Mouse (Mus musculus) CD8-positive naive resting alpha-beta T cell, adult 2 months (primary cell): ENCODE results near the gene Ccdc92b.

Experiments
- DNase-seq, 2 experiments: peaks; one replicate each; pipeline ENCODE4 v3.0.0; 2022; ENCODE audit warnings: low read depth in 2 of 2, low spot score in 2 of 2

The Ccdc92b gene

GRCm38 (mm10) chr11:74649647-74650551 lies 30.5 kb downstream of the Ccdc92b start:
- peak in 1 of 2 experiments; percentile 8 for DNase-seq

DNA sequence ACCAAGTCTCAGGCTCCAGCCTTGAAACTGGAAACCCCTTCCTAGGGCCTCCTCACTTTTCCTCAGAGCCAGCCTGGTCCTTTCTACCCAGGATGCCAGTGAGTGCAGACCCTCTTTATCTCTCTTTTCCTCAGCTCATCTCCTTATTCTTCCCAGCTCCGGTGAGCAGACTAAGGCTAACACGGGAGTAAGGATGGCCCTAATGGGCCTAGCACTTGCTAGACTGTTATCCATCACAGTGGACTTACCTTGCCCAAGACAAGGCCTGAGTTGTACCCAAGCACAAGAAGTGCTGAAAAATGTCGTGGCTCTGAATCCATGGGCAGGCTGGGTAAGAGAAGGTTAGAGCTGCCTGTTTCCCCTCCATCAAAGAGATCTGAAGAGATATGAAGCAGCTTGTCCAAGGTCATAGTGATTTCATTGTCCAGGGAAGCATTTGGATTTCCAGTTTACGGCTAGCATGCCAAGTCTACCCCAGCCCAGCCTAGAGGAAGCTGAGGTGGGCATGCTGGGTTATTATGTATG lies 31.2 kb downstream of the Ccdc92b start:
- DNase-seq, result no peak

- no peak for DNase-seq
Measured at GRCm38 (mm10) chr11:74652791-74653191, 33.4 kb downstream of the Ccdc92b start.

DNA sequence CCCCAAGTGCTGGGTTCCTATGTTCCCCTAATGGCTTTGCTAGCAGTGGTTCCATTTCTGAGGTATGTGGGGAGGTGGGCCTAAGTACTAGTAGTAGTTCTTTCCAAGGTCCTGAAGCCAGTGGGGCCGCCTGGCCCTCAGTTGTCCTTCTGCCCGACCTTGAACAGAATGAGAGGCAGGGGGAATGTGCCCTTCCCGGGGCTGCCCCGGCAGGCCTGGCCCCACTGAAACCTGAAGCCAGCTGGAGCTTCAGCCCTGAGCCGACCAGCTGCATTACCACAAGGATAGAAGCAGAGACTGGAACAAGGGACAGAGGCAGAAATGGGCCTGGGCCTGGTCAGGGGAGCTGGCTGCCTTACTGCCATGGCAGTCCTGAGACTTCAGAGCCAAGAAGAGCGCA lies 34.0 kb downstream of the Ccdc92b start:
- DNase-seq, result no peak

GRCm38 (mm10) chr11:74655941-74656340 lies 36.5 kb downstream of the Ccdc92b start:
- no peak for DNase-seq

GRCm38 (mm10) chr11:74660336-74660735 lies 40.9 kb downstream of the Ccdc92b start:
- no peak for DNase-seq

GRCm38 (mm10) chr11:74661641-74662040 lies 42.2 kb downstream of the Ccdc92b start:
- no peak for DNase-seq

DNA sequence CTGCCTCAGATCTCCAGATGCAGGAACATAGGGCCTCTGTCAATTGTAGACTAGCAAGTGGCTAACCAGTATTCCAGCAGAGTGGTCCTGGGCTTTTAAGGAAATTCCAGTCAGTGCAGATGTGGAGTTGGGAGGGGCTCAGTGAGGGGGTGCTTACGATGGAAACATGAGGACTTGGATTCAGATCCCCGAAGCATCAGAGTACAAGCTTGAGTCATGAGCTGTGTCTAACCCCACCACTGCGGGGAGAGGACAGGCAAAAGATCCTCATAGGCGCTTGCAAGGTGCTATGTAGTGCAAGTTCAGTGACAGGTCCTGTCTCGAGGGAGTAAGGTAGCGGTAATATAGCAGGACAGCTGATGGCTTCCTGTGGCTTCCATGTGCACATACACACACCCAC lies 42.8 kb downstream of the Ccdc92b start:
- no peak for DNase-seq

DNA sequence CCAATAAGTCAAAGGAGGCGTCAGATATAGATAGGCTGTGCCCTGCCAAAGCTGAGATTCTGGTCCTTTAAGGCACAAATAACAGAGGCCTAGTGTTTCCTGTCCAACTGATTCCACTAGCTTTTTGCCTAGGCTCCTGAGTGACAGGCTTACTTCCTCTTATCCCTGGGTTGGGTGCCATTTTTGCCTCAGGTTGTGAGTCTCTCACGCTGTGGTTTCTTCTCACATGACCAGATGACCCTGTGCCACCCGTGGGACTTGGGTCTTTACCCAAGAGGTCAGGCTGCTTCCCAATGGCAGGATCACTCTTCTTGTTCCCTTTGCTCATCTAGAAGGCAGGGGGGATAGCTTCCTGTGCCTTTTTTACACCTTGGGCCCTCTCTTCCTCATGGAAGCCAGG lies 44.9 kb downstream of the Ccdc92b start:
- no peak for DNase-seq

DNA sequence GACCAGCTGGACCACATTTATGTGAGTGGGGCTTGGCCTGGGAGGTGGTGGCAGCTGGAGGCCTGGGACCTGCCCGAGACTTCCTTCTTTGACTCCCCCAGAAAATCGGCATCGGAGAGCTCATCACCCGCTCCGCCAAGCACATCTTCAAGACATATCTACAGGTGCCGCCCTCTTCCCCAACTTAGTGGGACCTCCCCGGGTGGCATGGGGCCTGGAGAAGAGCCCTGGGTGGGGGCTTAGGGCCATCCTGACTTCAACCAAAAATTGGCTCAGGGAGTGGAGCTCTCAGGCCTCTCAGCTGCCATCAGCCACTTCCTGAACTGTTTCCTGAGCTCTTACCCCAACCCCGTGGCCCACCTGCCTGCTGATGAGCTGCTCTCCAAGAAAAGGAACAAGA lies 45.5 kb downstream of the Ccdc92b start:
- DNase-seq, result no peak

DNA sequence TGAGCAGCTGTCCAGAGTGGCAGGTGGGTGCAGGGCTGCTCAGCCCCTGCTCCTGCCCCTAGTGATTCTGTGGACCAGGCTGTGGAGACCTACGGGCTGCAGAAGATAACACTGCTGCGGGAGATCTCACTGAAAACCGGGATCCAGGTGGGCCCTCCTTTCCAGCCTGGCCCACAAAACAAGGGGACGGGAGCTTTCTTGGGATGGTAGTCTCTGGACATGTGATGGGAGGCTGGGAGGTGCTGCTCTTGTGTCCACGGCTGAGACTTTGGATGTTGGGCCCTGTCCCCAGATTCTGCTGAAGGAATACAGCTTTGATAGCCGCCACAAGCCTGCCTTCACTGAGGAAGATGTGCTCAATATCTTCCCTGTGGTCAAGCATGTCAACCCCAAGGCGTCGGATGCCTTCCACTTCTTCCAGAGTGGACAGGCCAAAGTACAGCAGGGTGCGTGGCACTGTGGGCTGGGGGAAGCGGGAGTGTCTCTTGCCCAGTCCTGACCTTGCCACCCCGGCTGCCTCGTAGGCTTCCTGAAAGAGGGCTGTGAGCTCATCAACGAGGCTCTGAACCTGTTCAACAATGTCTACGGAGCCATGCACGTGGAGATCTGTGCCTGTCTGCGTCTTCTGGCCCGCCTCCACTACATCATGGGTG lies 46.4 kb downstream of the Ccdc92b start:
- no peak for DNase-seq

DNA sequence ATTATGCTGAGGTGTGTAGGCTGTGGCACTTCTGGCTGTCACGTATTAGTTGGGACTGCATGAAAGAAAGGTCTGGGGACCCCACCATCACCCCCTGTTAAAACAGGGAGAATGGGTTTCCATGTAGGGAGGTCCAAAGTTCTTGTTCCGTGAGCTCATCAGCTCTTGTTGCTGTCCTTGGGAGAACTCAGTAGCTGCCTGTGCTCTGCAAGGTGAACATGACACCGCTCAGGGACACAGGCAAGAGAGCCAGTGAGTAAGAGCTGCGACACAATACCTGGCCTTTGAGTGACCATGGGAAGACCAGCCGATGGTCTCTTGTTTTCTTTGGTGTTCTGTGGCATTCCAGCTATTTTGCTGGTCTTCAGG lies 46.9 kb downstream of the Ccdc92b start:
- no peak for DNase-seq

GRCm38 (mm10) chr11:74666776-74667581 lies 47.6 kb downstream of the Ccdc92b start:
- DNase-seq, result no peak

GRCm38 (mm10) chr11:74667582-74668010 lies 48.2 kb downstream of the Ccdc92b start:
- DNase-seq, result no peak

DNA sequence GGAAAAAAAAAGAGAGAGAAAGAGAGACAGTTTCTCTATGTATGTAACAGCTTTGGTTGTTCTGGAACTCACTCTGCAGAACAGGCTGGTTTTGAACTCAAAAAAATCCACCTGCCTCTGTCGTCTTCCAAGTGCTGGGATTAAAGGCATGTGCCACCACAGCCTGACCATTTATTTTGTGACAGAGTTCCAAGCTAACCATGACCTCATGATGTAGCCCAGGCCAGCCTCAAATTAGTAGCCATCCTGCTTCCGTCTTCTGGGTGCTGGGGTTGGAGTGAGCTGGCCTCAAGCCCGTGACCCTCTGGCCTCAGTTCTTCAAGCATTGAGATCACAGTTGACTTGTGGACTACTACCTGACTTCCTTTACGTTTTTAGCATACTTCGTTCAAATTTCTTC lies 49.1 kb downstream of the Ccdc92b start:
- DNase-seq, result no peak

DNA sequence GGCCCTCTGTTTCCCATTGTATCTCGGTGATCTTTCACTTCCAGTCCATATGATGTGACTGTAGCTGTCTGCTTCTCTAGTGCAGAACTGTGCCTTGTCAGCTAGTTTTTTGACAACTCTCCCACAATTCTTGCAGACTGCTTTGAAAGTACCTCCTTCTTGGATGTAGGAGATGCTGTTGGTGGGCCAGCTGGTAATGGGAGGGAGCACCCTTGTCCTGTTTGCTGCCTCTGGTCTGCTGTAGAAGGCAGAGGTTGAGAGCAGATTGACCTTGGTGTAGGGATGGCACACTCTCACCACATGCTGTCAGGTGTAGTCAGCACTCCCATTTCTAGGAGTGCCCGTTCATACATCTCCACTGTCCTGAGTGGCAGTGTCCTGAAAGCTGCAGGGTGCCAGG lies 49.6 kb downstream of the Ccdc92b start:
- no peak for DNase-seq

GRCm38 (mm10) chr11:74670151-74670550 lies 50.7 kb downstream of the Ccdc92b start:
- no peak for DNase-seq

- no peak for DNase-seq
Measured at GRCm38 (mm10) chr11:74671013-74671412, 51.6 kb downstream of the Ccdc92b start.

- no peak for DNase-seq
Measured at GRCm38 (mm10) chr11:74671839-74672238, 52.4 kb downstream of the Ccdc92b start.

GRCm38 (mm10) chr11:74672901-74673513 lies 53.6 kb downstream of the Ccdc92b start:
- no peak for DNase-seq

DNA sequence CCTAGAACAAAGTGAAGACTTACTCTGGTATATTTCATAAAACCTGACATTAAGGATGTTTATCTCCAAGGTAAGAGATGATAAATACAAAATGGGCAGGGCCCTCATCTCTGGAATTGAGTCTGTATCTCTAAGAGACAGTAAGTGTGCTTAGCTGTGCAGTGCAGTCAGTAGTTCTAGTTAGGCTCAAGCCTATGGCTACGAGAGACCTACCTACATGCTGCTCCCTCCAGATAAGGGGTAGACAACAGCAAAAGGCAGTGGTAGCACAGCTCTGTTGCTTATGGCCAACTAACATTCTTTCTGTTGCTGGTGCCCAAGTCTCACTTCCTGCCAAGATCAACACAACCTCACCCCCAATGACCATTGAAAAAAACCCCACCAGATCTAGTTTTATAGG lies 54.2 kb downstream of the Ccdc92b start:
- no peak for DNase-seq
